Mouse (Mus musculus) kidney, postnatal 14 days (tissue): ENCODE measurements around the gene Ppp3r2.

Source experiments
- DNase-seq: peaks from one replicate; pipeline ENCODE4 v3.0.0; 2022; ENCODE audit warnings: mixed read lengths

Ppp3r2 gene

GRCm38 (mm10) chr4:49681812-49682211 lies at the start of gene Ppp3r2:
Gene Ppp3r2, minus strand, starts transcription at chr4:49682024.
- DNase-seq, result no peak

- DNase-seq, result no peak
These were observed 47.5 kb upstream of the Ppp3r2 start for GRCm38 (mm10) chr4:49729326-49729725.

GRCm38 (mm10) chr4:49723908-49724307 lies 42.1 kb upstream of the Ppp3r2 start:
- no peak for DNase-seq

DNA sequence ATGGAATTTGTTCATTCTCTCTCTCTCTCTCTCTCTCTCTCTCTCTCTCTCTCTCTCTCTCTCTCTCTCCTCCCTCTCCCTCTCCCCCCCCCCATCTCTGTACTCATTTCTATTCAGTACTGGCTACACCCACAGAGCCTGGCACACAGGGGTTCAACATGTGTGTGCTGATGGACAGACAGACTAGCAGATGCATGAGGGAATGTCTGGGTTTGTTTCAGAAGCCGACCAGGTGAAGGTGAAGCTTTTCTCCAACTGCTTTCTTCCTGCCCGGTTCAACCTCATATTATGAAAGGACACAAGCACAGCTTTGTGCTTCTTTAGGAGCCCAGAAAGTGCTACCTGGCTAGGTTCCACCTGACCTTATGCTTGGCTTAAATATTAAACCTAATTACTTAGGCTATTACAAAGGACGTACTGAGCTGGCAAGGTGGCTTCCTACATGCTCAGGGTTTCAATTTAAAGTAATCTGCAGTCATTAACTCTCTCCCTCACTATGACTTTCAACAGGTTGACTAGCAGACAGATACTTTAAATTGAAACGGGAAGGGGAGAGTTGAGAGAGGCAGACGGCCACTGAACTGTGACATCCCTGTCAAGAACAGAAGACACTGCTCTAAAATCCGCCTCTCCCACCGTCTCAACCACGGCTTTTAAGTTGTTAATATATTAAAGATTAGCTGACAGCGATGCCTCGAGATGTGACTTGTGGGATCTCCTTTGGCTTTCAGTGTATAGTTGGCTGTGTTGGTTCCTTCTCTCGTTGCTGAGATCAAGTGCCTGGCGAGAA lies 9.8 kb upstream of the Ppp3r2 start:
- DNase-seq, result peak; percentile 57

DNA sequence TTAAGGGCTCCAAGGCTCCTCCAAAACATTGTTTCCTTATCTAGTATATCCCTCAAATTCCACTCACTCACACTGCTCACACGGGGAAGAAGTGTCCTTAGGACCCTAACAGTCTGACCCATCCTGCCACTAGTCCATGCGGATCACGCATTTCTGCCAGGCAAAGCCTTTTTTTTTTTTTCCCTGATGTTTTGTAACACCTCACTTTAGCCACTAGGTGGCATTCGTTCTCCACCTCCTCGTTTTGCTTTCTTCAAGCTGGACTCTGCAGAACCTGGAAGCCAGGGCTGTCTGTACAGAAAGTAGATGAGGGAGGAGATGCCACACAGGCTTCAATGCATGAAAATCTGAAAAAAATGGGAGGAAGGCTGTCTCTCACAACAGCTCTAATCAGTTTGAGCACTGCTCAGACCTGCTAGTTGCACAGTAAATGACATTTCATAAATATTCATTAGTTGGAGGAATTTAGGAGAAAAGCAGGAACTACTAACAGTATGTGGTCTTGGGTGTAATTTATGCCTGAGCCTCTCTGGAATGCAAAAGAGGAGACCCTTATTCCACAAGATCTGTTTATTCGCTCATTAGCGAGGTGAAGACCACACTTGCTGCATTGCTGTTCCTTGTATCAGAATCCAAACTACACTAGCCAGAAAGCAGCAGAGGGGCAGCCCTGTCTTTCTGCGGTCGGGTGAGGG lies 6.9 kb upstream of the Ppp3r2 start:
- DNase-seq, result peak; percentile 43

GRCm38 (mm10) chr4:49680171-49680875 lies 1.5 kb downstream of the Ppp3r2 start:
- DNase-seq, result no peak

DNA sequence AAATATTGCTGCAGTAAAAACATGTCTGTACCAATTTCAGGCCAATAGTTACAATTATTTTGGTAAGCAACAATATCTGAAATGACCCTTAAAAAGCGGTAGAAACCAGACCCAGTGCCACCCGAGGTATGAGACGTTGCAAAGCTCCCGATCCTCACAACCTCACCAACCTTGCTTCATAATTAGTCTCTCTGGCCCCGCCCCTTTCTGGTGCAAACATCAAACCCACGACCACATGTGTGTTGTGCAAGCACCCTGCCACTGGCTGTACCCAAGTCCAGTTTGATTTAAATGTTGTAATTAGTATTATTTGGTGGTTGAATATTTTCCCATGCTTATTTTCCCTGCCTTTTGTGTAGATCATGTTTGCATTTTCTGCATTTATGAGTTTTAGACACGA lies 5.0 kb downstream of the Ppp3r2 start:
- DNase-seq, result no peak

DNA sequence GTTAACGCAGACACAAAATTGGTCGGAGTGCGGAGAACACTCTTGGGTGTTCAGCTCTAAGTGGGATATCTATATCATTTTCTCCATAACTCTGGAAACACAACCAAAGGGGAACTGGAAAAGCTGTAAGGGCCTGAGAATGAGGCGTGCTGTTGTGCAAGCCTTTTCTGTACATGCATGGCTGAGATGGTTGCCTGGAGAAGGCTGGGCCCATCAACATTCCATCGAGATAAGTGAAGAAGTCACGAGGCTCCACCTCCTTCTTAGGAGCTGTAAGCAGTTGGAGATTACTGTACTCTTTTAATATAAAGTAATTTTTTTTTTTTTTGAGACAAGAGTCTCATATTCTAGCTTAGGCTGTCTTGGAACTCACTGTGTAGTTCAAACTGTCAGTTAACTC lies 5.8 kb downstream of the Ppp3r2 start:
- DNase-seq, result no peak

GRCm38 (mm10) chr4:49664850-49665249 lies 17.0 kb downstream of the Ppp3r2 start:
- DNase-seq, result no peak

DNA sequence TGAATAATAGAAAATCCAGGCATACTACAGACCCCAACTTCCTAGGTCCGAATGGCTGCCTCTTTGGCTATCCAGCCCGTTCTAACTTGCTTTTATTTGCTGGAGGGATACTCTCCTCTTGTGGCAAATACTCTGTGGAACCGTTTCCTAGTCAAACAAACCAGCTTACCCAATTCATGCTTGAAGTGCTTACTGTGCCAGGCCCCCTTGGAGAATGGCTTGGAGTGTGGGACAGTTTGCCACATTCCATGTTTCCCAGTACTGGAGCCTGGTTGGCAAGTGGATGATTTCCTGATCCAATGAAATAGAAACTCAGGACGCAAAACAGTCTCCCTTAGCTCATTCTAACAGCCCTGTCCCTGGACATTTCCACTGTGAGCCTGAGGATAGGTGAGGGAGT lies 19.6 kb downstream of the Ppp3r2 start:
- DNase-seq, result no peak

- DNase-seq, result no peak
These were observed 20.2 kb downstream of the Ppp3r2 start for GRCm38 (mm10) chr4:49661664-49662063.

GRCm38 (mm10) chr4:49659421-49659820 lies 22.4 kb downstream of the Ppp3r2 start:
- no peak for DNase-seq

DNA sequence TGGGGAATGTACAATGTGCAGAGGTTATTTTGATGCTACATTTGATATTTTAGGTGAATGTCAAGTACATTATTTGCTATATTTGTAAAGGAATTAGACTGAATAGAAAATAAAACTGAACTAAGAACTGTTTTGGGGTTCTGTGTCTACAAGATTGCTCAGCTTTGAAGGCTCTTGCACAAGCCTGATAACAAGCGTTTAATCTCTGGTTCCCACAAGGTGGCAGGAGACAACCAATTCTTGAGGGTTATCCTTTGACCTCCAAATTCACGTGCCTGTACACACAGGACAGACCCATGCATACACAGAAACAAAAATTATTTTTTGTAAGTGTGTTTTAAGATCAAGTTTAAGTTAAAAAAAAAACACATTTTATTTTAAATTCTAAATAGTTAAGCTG lies 41.9 kb downstream of the Ppp3r2 start:
- no peak for DNase-seq

DNA sequence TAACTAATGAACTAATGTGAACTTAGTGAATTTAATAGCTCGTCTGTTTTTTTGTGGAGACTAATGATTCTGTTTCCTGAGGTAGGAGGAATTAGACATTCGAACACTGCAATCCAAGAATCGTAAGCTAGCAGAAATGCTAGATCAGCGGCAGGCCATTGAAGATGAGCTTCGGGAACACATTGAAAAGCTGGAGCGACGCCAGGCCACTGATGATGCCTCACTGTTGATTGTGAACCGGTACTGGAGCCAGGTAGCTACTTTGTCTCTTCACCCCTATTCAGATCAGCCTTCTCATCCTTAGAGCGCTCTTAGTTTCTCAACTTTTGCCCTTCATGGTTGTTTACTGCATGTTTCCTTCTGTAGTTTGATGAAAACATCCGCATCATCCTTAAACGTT lies 44.0 kb downstream of the Ppp3r2 start:
- DNase-seq, result no peak

DNA sequence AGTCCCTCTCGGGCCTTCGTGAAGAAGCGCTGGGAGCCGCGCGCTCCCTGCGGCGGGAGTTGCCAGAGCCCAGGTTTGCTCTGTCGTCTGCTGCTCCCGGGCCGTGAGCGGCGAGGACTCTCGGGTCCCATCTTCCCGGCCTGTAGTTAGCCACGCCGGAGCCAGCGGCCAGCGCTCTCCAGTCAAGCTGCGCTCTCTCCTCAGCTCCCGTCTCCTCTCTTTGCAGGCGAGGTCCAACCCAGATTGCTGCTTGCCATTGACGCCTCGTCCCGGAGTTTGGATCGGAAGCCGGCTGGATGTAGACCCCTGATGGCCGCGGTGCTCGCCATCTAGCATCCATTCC lies 49.7 kb downstream of the Ppp3r2 start:
- no peak for DNase-seq

GRCm38 (mm10) chr4:49631319-49632138 lies 50.3 kb downstream of the Ppp3r2 start, which contains the start of gene Rnf20:
Gene Rnf20, plus strand, starts transcription at chr4:49632006.
- peak; percentile 97 for DNase-seq

DNA sequence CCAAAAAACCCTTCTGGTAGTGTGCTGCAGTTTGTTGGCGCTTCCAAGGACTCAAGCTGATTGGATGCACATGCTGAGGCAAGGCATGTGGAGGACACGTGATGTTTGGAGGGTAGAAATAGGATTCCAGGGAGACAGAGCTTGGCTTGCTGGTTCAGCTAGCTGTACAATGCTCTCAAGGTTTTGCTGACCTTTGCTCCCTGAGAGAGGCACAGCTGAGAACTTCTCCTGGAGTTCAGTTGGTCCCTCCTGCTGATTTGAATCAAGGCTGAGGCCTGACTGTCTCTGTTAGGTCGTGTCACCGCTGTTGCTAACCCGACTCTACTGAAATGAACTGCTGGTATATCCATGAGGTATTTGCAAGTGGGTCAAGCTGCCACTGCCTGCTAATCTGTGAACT lies 52.9 kb downstream of the Ppp3r2 start:
- no peak for DNase-seq
